Mouse (Mus musculus): Measurements from ENCODE around the gene Spcs2. TPM values are rescaled to one million over a fixed set of nuclear protein-coding genes. Genes with fewer than 3 reads are reported as not detected.

Gene Spcs2
- 80.2 and 81.0 TPM in 2 replicates for total RNA-seq (2023)

DNA sequence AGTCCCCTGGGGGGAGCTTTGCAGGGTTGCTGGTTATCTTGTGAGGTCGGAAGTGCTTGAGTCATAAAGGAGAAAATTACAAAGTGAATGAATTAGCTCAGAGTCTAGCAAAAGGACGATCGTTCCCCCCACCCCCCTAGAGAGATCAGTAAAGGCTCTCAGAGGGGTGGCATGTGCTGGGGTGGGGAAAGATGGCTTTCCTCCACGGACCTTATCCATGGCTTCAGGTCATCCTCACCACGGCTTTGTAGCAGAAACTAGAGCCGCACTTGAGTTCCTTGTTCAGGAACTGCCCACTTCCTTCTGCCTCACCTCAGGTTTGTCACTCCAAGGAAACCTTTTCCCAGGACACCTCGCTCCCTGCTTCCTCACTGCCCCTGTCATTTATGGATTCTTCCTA is at the start of gene Spcs2:
Spcs2 (minus strand) TSS at position 101 of the 400 bp plus-strand sequence.

DNA sequence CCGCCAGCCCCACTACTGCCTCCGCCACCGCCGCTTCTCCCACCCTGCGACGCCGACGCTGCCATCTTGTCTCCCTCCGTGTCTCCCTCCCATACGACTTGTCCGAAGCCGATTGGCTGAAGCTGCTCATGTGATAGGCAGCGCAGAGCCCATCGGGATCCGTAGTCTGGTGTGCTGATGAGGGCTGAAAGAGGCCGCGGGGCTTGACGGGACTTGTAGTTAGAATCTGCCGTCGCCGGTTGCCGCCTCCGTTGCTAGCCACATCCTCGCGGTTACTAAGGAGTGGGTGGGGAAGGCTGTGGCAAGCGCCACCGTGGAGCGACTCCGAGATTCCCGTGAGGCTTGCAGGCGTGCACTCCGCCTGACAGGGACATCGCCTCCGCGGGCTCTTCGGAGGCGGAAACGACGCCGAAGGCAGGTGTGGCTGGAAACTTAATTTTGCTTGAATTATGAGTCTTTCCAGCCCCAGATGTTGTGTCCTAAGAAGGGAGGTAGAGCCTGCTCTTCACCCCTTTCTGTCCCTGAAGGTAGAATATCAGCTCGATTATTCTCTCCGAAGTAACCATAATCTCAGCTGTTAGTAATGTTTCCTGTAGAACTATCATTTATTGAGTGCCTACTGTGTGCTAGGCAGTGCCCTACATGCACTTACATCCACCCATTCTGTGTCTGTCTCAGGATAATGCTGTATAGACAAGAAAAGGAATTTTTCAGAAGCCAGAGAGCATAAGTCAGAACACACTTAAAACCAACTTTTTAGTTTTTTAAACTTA is 4.3 kb downstream of the Spcs2 start, which contains the start of gene Xrra1:
Xrra1 (plus strand) TSS at position 304 of the 773 bp plus-strand sequence.

DNA sequence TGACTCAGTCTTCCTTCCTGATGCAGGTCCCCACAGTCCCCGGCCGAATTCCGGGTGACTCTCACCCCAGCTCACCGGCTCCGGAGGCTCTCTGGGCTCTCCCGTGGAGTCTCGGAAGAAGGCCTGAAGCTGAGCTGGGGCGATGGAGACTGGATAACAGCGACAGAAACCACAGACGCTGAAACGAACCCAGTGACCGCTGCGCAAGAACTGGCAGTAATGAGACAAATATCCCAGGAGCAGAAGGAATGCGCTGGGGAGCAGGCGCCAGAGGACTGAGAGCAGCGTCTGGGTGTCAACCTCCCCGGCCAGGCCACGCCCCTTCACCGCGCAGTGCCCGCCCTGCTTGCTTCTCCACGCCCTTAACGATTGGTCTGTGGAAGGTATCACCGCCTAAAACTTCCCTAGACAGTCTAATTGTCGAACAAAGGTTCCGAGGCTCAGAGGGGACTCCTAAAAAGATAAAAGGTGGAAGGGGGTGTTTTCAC is 35.1 kb downstream of the Spcs2 start, which contains the start of gene Neu3:
Neu3 (minus strand) TSS at position 335 of the 488 bp plus-strand sequence.

Other genes with a start within 250 kb of the Spcs2 start
- gene Tpbgl, start 236.4 kb downstream of the Spcs2 start, total RNA-seq (2023): not detected in 2 replicates
- not detected in 2 replicates for gene Slco2b1, start 152.1 kb downstream of the Spcs2 start, total RNA-seq (2023)
- gene Olfr520, start 133.2 kb downstream of the Spcs2 start, total RNA-seq (2023): not detected in 2 replicates
- not detected in 2 replicates for gene Olfr521, start 100.0 kb downstream of the Spcs2 start, total RNA-seq (2023)
- gene Neu3, start 35.0 kb downstream of the Spcs2 start, total RNA-seq (2023): 0.61 and 0.63 TPM in 2 replicates
- 0.25 TPM in 1 of 2 replicates, not detected in the other for gene Xrra1, start 4.3 kb downstream of the Spcs2 start, total RNA-seq (2023)
- 26.5 and 41.6 TPM in 2 replicates for gene Rnf169, start 117.0 kb upstream of the Spcs2 start, total RNA-seq (2023)
- gene Chrdl2, start 142.7 kb upstream of the Spcs2 start, total RNA-seq (2023): not detected in 2 replicates